Mouse (Mus musculus): ENCODE results near the gene Pdlim7. TPM values are rescaled to one million over a fixed set of nuclear protein-coding genes. Genes with fewer than 3 reads are reported as not detected.

The Pdlim7 gene
- polyA plus RNA-seq (2012; rRNA removed; ENCODE audit: low replicate concordance) = 54.3 and 103 TPM in 2 replicates

GRCm38 (mm10) chr13:55513111-55513748 is at the start of gene Pdlim7:
Pdlim7 (minus strand) TSS chr13:55513676.

GRCm38 (mm10) chr13:55536194-55537175 is 23.0 kb upstream of the Pdlim7 start, which contains the start of gene Ddx41:
Ddx41 (minus strand) TSS chr13:55536658.

GRCm38 (mm10) chr13:55529198-55529915 is 15.9 kb upstream of the Pdlim7 start, which contains the start of gene Dok3:
Dok3 (minus strand) TSS chr13:55529296.

GRCm38 (mm10) chr13:55487578-55488498 is 25.6 kb downstream of the Pdlim7 start, which contains the start of gene Dbn1:
Dbn1 (minus strand) TSS chr13:55488111.

GRCm38 (mm10) chr13:55464027-55464884 is 49.2 kb downstream of the Pdlim7 start, which contains the start of gene Prr7:
Prr7 (plus strand) TSS chr13:55464267.

Other genes with a start within 250 kb of the Pdlim7 start
- 816 and 1,080 TPM in 2 replicates for gene Prelid1, start 193.2 kb downstream of the Pdlim7 start, polyA plus RNA-seq (2012; rRNA removed; ENCODE audit: low replicate concordance)
- gene Rab24, start 191.7 kb downstream of the Pdlim7 start, polyA plus RNA-seq (2012; rRNA removed; ENCODE audit: low replicate concordance) = 50.4 and 109 TPM in 2 replicates
- 6.6 and 8.8 TPM in 2 replicates for gene Mxd3, start 183.9 kb downstream of the Pdlim7 start, polyA plus RNA-seq (2012; rRNA removed; ENCODE audit: low replicate concordance)
- 79.1 and 91.4 TPM in 2 replicates for gene Lman2, start 150.9 kb downstream of the Pdlim7 start, polyA plus RNA-seq (2012; rRNA removed; ENCODE audit: low replicate concordance)
- gene Rgs14, start 143.9 kb downstream of the Pdlim7 start, polyA plus RNA-seq (2012; rRNA removed; ENCODE audit: low replicate concordance) = 5.0 and 14.5 TPM in 2 replicates
- 0.12 and 0.28 TPM in 2 replicates for gene Slc34a1, start 115.5 kb downstream of the Pdlim7 start, polyA plus RNA-seq (2012; rRNA removed; ENCODE audit: low replicate concordance)
- gene Pfn3, start 98.4 kb downstream of the Pdlim7 start, polyA plus RNA-seq (2012; rRNA removed; ENCODE audit: low replicate concordance) = not detected in 2 replicates
- gene F12, start 86.9 kb downstream of the Pdlim7 start, polyA plus RNA-seq (2012; rRNA removed; ENCODE audit: low replicate concordance) = 0.13 and 0.63 TPM in 2 replicates
- gene Grk6, start 68.6 kb downstream of the Pdlim7 start, polyA plus RNA-seq (2012; rRNA removed; ENCODE audit: low replicate concordance) = 25.7 and 27.4 TPM in 2 replicates
- gene Prr7, start 49.4 kb downstream of the Pdlim7 start, polyA plus RNA-seq (2012; rRNA removed; ENCODE audit: low replicate concordance) = 5.1 and 13.9 TPM in 2 replicates
- 10.7 and 14.9 TPM in 2 replicates for gene Dbn1, start 25.6 kb downstream of the Pdlim7 start, polyA plus RNA-seq (2012; rRNA removed; ENCODE audit: low replicate concordance)
- 11.7 and 26.9 TPM in 2 replicates for gene Dok3, start 15.6 kb upstream of the Pdlim7 start, polyA plus RNA-seq (2012; rRNA removed; ENCODE audit: low replicate concordance)
- gene Ddx41, start 23.0 kb upstream of the Pdlim7 start, polyA plus RNA-seq (2012; rRNA removed; ENCODE audit: low replicate concordance) = 36.9 and 37.2 TPM in 2 replicates
- 71.0 and 75.1 TPM in 2 replicates for gene Fam193b, start 57.4 kb upstream of the Pdlim7 start, polyA plus RNA-seq (2012; rRNA removed; ENCODE audit: low replicate concordance)
- 19.5 and 29.4 TPM in 2 replicates for gene Tmed9, start 60.1 kb upstream of the Pdlim7 start, polyA plus RNA-seq (2012; rRNA removed; ENCODE audit: low replicate concordance)
- gene B4galt7, start 86.2 kb upstream of the Pdlim7 start, polyA plus RNA-seq (2012; rRNA removed; ENCODE audit: low replicate concordance) = 16.1 and 17.0 TPM in 2 replicates
- gene Caml, start 109.3 kb upstream of the Pdlim7 start, polyA plus RNA-seq (2012; rRNA removed; ENCODE audit: low replicate concordance) = 4.8 and 8.4 TPM in 2 replicates
- 3.5 and 5.7 TPM in 2 replicates for gene Ddx46, start 121.4 kb upstream of the Pdlim7 start, polyA plus RNA-seq (2012; rRNA removed; ENCODE audit: low replicate concordance)
- gene B230219D22Rik, start 179.4 kb upstream of the Pdlim7 start, polyA plus RNA-seq (2012; rRNA removed; ENCODE audit: low replicate concordance) = 3.9 and 6.0 TPM in 2 replicates
- gene Txndc15, start 201.0 kb upstream of the Pdlim7 start, polyA plus RNA-seq (2012; rRNA removed; ENCODE audit: low replicate concordance) = 25.9 and 33.2 TPM in 2 replicates
- gene Pcbd2, start 213.7 kb upstream of the Pdlim7 start, polyA plus RNA-seq (2012; rRNA removed; ENCODE audit: low replicate concordance) = 9.5 and 20.7 TPM in 2 replicates

Data from duodenum, adult 2 months (tissue).